Mouse (Mus musculus) kidney, adult 2 months (tissue): ENCODE measurements at regions not wholly inside any gene's neighbourhood (a gene's known extent, or its start where the extent isn't known, plus 50 kb on each side); places are given as distances from the start of the nearest gene placed in this dataset.

Experiments
- DNase-seq: peaks from one replicate; pipeline ENCODE4 v3.0.0; 2021
- H3K27ac ChIP-seq: fragments of 200-500 bp; 2 replicates; pipeline ENCODE4 v1.5.1; 2012; ENCODE audit warnings: low read depth, low read length, control low read depth, inconsistent platforms; ENCODE audit not compliant: insufficient read depth
- H3K27me3 ChIP-seq: fragments of 200-500 bp; replicated peaks from 2 replicates; pipeline ENCODE4 v1.6.1; 2012; ENCODE audit warnings: mild to moderate bottlenecking, moderate library complexity, low read length, inconsistent platforms; ENCODE audit not compliant: control insufficient read depth, insufficient read depth
- H3K36me3 ChIP-seq: fragments of 200-500 bp; 2 replicates; pipeline ENCODE4 v1.6.1; 2012; ENCODE audit warnings: mild to moderate bottlenecking, moderate library complexity, low read length, inconsistent platforms; ENCODE audit not compliant: control insufficient read depth, insufficient read depth
- H3K4me1 ChIP-seq: fragments of 200-500 bp; 2 replicates; pipeline ENCODE4 v1.6.1; 2011; ENCODE audit warnings: low read length; ENCODE audit not compliant: control insufficient read depth, insufficient read depth
- H3K4me3 ChIP-seq: fragments of 200-500 bp; 2 replicates; pipeline ENCODE4 v1.5.1; 2011; ENCODE audit warnings: mild to moderate bottlenecking, low read depth, low read length, control low read depth; ENCODE audit not compliant: insufficient read depth
- CTCF ChIP-seq: fragments of 200-500 bp; conservative IDR thresholded peaks from 2 replicates; pipeline ENCODE4 v1.5.1; 2011; ENCODE audit warnings: low read depth, mild to moderate bottlenecking, control low read depth, low read length, moderate library complexity, mixed read lengths; ENCODE audit not compliant: insufficient read depth, insufficient read length
- POLR2A ChIP-seq: fragments of 200-500 bp; IDR thresholded peaks from one replicate; pipeline ENCODE4 v1.6.1; 2011; ENCODE audit warnings: low read depth, low read length, control low read depth
- WGBS: fragments of 180-500 bp; shearing (Covaris S2); methylation state at CpG from one replicate; pipeline ENCODE4 v1.1.7; 2018; 5-methylcytosine and 5-hydroxymethylcytosine counted together

DNA sequence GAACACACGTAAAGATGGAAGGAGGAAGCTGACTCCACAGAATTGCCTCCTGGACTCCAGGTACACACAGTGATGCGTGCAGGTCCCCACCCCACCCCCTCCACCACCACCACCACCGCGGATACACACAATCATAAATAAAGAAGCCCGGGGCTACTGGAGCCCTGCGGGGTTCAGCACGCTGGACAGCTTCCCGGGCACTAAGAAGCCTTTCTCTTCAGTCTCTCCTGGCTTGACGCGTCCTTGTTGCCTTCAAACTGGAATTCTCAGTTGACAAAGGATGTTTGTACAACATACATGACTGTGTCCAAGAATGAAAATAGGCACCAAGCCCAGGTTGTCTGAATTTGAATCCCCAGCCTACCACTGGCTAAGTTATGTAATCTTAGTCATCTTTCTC is 180.2 kb downstream of the Ptpru start:
- 16% methylated on average over 10 of the region's 10 CpGs for WGBS
- Histone ChIP-seq H3K27ac (no peak overlapping the region), H3K4me1 (no peaks in the 10 kb centered on the region), H3K36me3 (no peaks in the 10 kb centered on the region), H3K27me3 (no peaks in the 10 kb centered on the region), H3K4me3 (no peak overlapping the region)
- TF ChIP-seq POLR2A, result no peak
- no peak for TF ChIP-seq CTCF
- DNase-seq, result peak; percentile 17

DNA sequence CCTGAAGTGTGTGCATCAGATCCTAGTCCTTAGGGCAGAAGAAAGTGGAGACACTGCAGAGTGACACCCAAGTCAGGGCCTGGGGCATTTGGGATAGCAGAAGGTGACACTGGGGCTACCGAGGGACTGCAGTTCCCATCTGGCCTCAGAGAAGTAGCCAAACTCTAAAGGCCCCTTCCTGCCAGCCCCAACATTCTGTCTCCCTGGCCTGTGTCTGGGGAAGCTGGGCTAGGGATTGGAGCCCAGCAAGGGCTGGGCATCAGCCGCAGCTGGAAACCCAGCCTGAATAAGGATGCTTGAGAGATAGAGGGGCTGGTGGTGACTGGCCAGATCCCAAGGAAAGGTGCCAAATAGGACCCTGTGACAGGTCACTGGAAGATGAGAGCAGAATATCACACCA is 177.2 kb downstream of the Ptpru start:
- no peak for DNase-seq
- Histone ChIP-seq H3K4me1 (no peaks in the 10 kb centered on the region), H3K27ac (no peak overlapping the region), H3K36me3 (no peaks in the 10 kb centered on the region), H3K4me3 (no peak overlapping the region), H3K27me3 (no peaks in the 10 kb centered on the region)
- TF ChIP-seq CTCF, result no peak
- TF ChIP-seq POLR2A, result no peak
- WGBS, result 91% methylated on average over 2 of the region's 2 CpGs

DNA sequence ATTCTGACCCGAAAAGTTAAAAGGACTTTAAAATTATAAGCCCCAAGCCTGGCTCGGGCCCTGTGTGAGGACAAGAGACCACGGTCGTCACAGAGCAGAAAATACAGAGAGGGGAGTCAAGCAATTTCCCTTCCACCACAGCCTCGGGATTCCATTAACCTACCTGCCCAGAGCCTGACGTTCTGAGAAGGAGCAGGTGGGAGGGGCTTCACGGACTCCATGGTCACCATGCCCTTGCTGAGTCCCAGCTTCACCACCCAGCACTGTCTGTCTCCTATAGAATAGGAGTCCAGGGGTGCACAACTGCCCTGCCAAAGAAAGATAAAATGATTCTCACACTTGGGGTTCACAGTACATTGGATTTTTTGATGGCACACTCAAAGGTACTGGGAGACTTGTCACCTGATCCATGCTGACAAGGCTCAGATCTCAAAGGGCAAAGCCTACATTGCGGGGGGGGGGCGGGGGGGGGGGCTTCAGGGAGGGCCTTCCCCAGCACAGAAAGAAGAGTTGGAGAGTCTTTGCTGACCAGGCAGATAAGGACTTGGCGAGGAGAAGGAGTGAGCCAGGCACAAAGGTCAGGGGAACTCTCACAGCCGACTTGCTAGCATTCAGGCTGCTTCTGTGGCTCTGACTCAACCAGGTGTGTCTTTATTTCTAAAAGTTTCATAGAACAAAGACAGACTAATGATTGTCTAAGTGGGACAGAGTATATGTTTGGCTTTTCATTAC is 166.1 kb downstream of the Ptpru start:
- no peak for TF ChIP-seq CTCF
- TF ChIP-seq POLR2A, result no peak
- peak overlapping the region; percentile 91 for H3K27ac ChIP-seq
- peak overlapping the region; percentile 30 for H3K4me3 ChIP-seq
- no peaks in the 10 kb centered on the region for H3K36me3 ChIP-seq
- DNase-seq, result peak; percentile 83
- WGBS, result 35% methylated on average over 11 of the region's 11 CpGs
- no peaks in the 10 kb centered on the region for H3K27me3 ChIP-seq
- H3K4me1 ChIP-seq, result no peaks in the 10 kb centered on the region

DNA sequence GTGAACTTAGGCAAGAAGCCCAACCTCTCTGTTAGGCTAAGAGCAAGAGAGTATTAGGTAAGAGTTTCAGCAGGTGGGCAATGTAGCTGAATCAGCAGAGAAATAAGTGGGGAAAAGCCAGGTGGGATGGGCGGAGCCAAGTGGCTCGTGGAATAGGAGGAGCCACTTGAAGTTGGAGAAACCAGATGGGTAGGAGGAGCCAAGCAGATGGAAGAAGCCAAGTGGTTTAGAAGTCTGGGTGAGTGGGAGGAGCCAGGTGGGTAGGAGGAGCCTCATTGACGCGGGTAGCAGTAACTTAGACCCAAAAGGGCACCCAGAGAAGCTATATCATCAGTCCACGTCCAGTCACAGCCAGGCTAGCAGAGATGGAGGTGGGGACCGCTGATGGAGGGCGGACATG is 160.1 kb downstream of the Ptpru start:
- 87% methylated on average over 7 of the region's 7 CpGs for WGBS
- no peak overlapping the region for H3K4me3 ChIP-seq
- H3K27me3 ChIP-seq, result no peaks in the 10 kb centered on the region
- no peak for TF ChIP-seq CTCF
- TF ChIP-seq POLR2A, result no peak
- no peak for DNase-seq
- no peak overlapping the region for H3K27ac ChIP-seq
- no peaks in the 10 kb centered on the region for H3K36me3 ChIP-seq
- H3K4me1 ChIP-seq, result no peaks in the 10 kb centered on the region

DNA sequence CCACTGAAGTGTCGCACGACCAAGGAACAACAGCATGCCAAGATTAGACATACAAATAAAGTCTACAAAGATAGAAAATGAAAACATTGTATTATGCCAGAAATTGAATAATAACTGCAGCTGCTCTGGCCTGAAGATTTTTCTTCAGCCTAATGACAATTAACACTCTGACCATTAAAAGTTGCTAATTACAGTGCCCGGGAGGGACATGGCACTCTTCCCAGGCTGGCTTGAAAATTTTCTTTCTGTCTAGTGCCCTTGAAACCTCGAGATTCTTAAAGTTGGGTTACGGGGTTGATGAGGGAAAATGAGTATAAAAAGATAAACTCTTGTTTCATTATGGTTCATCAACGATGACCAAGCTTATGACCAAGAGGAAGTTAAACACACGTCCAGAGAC is 154.9 kb downstream of the Ptpru start:
- no peak overlapping the region for H3K27ac ChIP-seq
- H3K4me1 ChIP-seq, result no peaks in the 10 kb centered on the region
- no peak for TF ChIP-seq POLR2A
- H3K27me3 ChIP-seq, result no peaks in the 10 kb centered on the region
- 68% methylated on average over 7 of the region's 7 CpGs for WGBS
- no peaks in the 10 kb centered on the region for H3K36me3 ChIP-seq
- no peak for DNase-seq
- no peak overlapping the region for H3K4me3 ChIP-seq

DNA sequence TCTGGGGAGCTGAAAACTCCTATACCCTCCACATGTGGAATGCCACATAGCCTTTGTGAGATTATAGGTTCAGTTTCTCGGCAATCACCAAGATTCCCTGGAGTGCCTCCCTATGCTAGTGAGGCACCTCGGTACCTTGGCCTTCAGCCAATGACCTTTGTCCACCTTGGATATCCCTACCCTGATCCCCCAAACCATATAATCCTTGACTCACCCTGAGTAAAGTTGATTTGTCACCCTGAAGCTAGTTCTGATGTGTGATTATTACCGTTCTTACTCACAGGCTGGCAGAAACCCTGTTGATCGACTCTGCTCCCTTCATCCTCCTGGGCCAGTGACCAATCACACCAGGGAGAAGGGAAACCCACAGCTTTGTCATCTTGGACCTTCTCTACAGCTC is 152.5 kb downstream of the Ptpru start:
- DNase-seq, result no peak
- no peaks in the 10 kb centered on the region for H3K4me1 ChIP-seq
- H3K27ac ChIP-seq, result no peak overlapping the region
- H3K4me3 ChIP-seq, result no peak overlapping the region
- no peak for TF ChIP-seq POLR2A
- no peak for TF ChIP-seq CTCF
- 91% methylated on average over 4 of the region's 4 CpGs for WGBS
- no peaks in the 10 kb centered on the region for H3K27me3 ChIP-seq
- H3K36me3 ChIP-seq, result no peaks in the 10 kb centered on the region

DNA sequence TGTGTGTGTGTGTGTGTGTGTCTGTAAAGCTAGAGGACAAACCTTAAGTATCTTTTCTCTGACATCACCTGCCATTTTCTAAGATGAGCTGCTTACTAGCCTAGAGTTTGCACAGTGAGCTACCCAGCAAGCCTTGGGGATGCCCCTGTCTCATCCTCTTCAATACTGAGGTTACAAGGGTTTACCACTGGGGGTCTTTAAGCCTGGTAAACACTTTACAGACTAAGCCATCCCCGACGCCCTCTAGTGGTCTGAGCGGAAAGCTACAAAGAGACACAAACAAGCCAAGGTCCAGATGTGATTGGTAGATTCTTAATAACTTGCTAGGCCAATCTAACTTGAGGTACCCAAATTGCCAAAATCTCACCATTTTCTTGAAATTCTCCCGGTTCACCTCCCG is 143.9 kb downstream of the Ptpru start:
- H3K4me3 ChIP-seq, result no peak overlapping the region
- H3K27me3 ChIP-seq, result no peaks in the 10 kb centered on the region
- no peaks in the 10 kb centered on the region for H3K4me1 ChIP-seq
- H3K36me3 ChIP-seq, result no peaks in the 10 kb centered on the region
- WGBS, result 13% methylated on average over 5 of the region's 5 CpGs
- no peak overlapping the region for H3K27ac ChIP-seq
- no peak for TF ChIP-seq POLR2A
- peak; percentile 43 for TF ChIP-seq CTCF
- peak; percentile 17 for DNase-seq

DNA sequence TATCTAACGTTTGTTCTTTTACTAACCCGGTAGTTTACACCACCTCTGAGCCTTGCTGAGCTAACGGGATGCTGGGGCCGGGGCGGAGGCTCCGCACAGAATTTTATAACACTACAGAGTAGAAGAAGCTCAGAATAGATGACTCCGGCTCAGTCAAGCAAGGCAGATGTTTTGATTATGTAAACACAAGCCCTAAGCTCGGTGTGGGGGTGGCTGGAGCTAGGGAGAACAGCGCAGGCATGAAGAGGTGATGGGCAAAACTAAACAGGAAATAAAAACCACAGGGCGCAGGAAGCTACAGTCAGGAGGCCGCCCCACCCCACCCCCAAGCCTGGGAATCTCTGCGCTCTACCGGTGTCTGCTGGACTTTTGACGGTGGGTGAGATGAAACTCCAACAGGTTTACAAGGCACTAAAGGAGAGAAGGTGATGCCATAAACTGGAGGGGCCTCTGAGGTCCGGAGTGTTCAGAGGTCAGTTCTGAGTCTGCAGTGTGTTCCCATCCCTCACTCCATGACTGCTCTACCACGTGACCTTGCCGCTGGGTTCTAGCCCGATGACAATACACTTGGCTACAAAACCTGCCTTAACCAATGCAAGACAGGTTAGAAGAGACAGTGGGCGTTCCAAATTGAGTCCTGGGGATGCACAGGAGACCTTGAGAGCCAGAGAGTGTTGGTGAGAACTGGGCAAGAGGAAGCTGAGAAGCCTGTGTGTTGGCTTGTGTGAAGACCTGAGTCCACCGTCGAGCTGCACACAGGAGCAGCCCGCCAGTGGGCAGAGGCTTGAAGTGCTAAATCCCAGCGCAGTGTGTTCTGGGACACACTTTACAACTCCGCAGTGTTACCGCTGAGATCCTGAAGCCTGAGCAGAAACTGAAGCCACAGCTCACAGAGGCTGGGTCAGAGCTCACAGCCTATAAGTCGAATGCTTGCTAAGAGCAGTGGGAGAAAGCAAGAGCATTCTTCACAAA is 141.9 kb downstream of the Ptpru start:
- TF ChIP-seq POLR2A, result no peak
- TF ChIP-seq CTCF, result no peak

More for the DNA sequence above, 141.9 kb downstream of the Ptpru start:
- Histone ChIP-seq H3K27me3 (no peaks in the 10 kb centered on the region), H3K36me3 (no peaks in the 10 kb centered on the region), H3K27ac (no peak overlapping the region), H3K4me3 (no peak overlapping the region), H3K4me1 (no peaks in the 10 kb centered on the region)
- WGBS, result 45% methylated on average over 26 of the region's 26 CpGs
- DNase-seq, result peak; percentile 40
